Mouse (Mus musculus) embryonic stem cell, embryonic (primary cell): ENCODE data around the gene Pik3c2g.

Experiments used
- CTCF ChIA-PET, 4 experiments: fragments of 300-600 bp in 2 of 4; fragments of 350-600 bp in 2 of 4; sonication (Branson Sonifier 250); formaldehyde crosslinking; loops; one replicate each; lab custom pipeline; 2022; ENCODE audit warnings: inconsistent platforms in 2 of 4; lab: Charles Lee
- POLR2A ChIA-PET, 4 experiments: fragments of 300-600 bp in 2 of 4; fragments of 350-600 bp in 2 of 4; sonication (Branson Sonifier 250); formaldehyde crosslinking; loops; one replicate each; lab custom pipeline; 2022; ENCODE audit warnings: antibody characterized with exemption in 4 of 4, inconsistent platforms in 1 of 4; lab: Charles Lee

Gene Pik3c2g

DNA sequence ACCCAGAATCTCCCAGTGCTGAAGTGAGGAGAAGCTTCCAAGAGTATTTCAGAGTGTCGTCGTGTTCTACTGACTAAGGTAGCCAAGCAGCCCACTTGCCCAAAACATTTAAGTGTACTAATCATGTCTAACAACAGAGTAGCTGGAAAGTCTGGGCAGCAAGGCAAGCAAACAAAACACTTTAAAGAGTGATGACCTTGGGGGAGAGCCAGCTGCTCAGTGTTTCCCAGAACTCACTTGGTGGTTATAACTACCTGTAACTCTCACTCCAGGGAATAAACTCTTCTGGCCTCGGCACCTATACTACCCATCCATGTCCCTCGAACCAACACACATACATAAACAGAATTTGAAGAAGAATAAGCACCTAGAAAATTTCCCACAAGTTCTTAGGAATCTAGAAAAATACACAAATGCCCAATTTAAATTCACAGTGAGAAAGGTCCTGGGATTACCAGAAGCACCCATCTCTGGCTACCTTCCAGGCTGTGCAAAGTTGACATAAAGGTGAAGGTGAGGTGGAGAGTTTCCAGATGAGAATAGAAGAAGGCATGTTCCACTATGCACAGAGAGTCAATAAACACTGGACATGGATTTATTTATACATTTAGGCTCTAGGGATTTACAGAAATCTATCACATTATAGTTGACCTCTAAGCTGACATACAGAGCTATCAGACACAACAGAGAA is 384.7 kb downstream of the Pik3c2g start:
- ChIA-PET CTCF (interaction anchor here in 1 of 4 experiments (0.7 kb wide), 1 partner anchor 128 kb away, joined by 8 read pairs; no protein-coding TSS in a partner anchor), POLR2A (no interaction called here)

DNA sequence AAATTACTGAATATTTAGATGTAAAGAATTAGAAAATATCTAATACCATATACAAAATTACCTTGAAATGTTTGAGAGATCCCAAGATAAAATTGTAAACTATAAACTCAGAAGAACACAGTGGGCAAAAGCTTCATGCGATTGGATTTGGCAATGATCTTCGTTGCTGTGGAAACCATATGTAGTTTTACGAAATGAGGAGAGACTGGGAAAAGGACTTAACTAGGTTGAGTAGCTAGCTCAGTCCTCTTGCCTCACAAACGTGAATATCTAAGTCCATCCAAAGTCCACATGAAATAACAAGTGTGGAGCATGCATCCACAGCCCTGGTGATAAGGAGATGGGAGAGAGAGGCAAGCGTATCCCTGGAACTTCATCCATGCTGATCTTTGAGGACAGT is 387.6 kb downstream of the Pik3c2g start:
- ChIA-PET CTCF (no interaction called here), POLR2A (interaction anchor here in 1 of 4 experiments (0.7 kb wide), 1 partner anchor 549 kb away, joined by 4 read pairs; no protein-coding TSS in a partner anchor)

DNA sequence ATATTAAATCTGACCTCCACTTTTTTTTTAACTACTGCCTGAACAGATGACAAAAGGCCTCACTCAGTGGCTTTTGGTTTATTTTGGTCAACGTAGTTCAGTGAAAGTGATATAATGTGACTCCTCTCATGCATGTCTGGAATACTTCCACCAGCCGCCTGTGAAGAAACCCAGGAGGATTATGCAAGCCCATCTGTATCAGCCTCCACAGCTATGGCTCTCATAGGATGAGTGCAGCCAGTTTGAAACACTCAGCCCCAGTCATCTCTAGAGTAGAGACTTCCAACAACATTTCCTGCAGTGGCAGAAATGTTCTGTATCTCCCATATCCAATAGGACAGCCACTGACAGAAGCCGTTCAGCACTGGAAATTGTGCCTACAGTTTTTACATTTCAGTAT is 391.1 kb downstream of the Pik3c2g start:
- ChIA-PET POLR2A (no interaction called here), CTCF (no interaction called here)

DNA sequence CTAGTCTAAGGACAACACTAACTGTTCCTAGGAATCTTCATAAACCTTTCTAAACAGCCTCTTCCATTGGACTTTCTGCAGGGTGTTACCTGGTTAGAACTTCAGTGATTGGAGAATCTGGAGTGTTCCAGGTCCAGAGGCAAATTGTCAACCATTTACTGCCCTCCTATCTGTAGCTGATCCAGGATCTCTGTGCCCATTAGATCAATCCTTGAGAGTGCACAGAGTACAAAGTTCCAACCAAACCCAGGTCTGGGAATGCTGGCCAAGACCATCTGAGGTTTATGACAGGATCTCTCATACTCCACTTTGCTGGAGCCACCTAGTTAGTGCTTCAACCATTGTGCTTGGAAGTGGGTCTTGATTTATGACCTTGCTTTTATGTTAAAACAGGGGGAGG is 394.0 kb downstream of the Pik3c2g start:
- POLR2A ChIA-PET, result no interaction called here
- CTCF ChIA-PET, result no interaction called here

DNA sequence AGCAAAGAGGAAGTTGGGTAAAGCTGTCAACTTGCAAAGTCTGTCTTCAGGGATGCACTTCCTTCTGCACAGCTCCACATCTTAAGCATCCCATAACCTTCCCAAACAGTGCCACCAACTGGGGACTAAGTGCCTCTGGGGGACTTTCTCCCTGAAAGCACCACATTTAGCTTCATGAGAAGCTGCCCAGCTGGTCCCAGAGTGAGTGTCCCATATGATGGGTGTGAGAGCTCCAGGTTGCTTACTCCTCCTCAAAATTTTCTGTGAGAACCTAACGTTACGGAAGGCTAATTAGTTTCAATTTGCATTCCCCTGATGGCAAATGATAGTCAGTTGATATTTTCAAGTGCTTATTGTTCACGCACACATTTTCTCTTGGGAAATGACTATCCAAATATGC is 397.0 kb downstream of the Pik3c2g start:
- CTCF ChIA-PET, result interaction anchor here in 2 of 4 experiments (0.6 to 0.9 kb wide), 4 partner anchors 15 to 507 kb away, joined by 3 to 6 read pairs (median 4); no protein-coding TSS in a partner anchor

DNA sequence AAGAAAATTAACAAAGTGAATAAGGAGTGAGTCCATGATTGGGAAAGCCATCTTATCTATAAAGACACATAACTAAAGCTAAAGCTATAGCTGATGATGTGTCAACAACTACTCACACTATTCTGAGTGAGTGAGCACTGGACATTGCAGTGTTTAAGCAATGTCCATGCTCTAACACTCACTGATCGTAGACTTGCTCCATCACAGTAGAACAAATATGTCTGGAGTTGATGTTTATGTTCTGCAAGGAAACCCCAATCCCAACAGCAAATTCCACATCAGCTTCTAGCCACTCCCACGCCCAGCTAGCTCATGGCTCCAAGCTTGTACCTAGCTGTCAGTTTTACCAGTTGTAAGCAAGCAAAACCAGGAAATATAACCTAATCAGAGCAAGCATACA is 399.5 kb downstream of the Pik3c2g start:
- CTCF ChIA-PET, result interaction anchor here in 1 of 4 experiments (0.7 kb wide), 1 partner anchor 1556 kb away, joined by 6 read pairs; no protein-coding TSS in a partner anchor

More for the DNA sequence above, 397.0 kb downstream of the Pik3c2g start:
- POLR2A ChIA-PET, result interaction anchor here in 1 of 4 experiments (0.8 kb wide), 1 partner anchor 354 kb away, joined by 5 read pairs; no protein-coding TSS in a partner anchor

DNA sequence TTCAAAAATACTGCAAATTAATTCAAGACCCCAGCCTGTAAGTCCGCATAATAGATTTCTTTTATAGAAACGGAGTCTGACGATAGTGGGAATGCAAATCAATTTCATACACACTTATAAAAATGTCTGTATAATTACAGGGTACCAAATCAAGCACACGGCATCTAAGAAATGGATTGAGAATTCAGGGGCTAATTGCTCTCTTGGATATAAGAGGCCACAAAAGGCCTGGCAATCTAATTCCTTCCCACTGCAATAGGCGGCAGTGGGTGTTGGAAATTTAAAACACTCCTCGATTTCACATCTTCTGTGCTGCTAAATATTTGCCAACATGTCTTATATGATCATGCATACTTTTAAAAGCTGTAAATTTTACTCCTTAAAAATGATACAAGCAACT is 402.1 kb downstream of the Pik3c2g start:
- POLR2A ChIA-PET, result interaction anchor here in 1 of 4 experiments (0.7 kb wide), 1 partner anchor 83 kb away, joined by 3 read pairs; no protein-coding TSS in a partner anchor
- CTCF ChIA-PET, result no interaction called here

More for the DNA sequence above, 399.5 kb downstream of the Pik3c2g start:
- POLR2A ChIA-PET, result interaction anchor here in 1 of 4 experiments (0.5 to 0.6 kb wide), 3 partner anchors 11 to 418 kb away, joined by 3 read pairs; no protein-coding TSS in a partner anchor

DNA sequence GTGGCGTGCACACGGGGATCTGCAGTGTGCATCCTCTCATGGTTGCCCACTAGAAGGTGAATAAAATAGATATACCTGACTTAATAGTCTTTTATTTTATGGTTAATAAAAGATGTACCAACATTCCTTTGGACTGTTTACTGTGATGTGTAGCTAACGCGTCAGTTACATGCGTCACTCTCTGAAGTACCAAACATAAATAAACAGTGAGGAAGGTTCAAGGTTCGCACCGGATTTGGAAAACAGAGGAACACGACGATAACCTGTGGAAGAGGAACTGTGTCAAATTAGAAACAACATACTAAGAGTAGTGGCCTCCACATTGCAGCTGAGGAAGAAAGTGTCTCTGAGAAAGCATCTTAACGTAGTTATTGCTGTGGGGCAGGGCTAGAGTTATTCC is 402.6 kb downstream of the Pik3c2g start:
- ChIA-PET POLR2A (interaction anchor here in 1 of 4 experiments (0.6 to 0.7 kb wide), 2 partner anchors 83 to 272 kb away, joined by 3 read pairs; no protein-coding TSS in a partner anchor), CTCF (no interaction called here)

DNA sequence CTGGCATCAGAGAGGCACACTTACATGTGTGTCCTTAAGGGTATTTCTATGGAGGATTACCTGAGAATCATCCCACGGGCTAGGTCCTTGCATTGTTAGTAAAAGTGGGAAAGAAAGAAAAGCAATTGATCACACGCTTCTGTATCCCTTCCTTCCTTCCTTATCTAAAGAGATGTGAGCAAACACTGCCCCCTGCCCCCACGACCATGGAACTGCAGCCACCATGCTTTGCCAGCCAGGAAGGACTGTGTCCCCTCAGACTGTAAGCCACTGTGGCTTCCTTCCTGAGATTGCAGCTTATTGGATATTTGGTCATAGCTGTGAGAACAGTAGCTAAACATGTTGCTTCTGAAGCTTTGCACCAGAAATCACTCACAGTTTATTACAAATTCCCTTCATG is 418.2 kb downstream of the Pik3c2g start:
- ChIA-PET CTCF (interaction anchor here in 1 of 4 experiments (0.6 kb wide), 1 partner anchor 635 kb away, joined by 3 read pairs; no protein-coding TSS in a partner anchor), POLR2A (no interaction called here)
